Mouse (Mus musculus) lung, embryonic 15.5 days (tissue): ENCODE data around the gene Fut1. TPM values are rescaled to one million over a fixed set of nuclear protein-coding genes. Genes with fewer than 3 reads are reported as not detected.
A peak's percentile ranks its signal among the peaks of the same experiment; 100 is the strongest.

ENCODE experiments used
- ATAC-seq: fragments of 200-750 bp; cut with Nextera tagmentation; 2 replicates; pipeline ENCODE4 v1.8.0; 2017; ENCODE audit warnings: moderate number of reproducible peaks, borderline replicate concordance; ENCODE audit not compliant: low FRiP score, low TSS enrichment; ENCODE audit errors: extremely low read depth
- H3K27ac ChIP-seq: fragments of 300-500 bp; sonication (generic); 2 replicates; pipeline ENCODE4 v1.5.1; 2015; ENCODE audit warnings: moderate library complexity, mild to moderate bottlenecking, inconsistent platforms
- H3K27me3 ChIP-seq: fragments of 300-500 bp; sonication (generic); 2 replicates; pipeline ENCODE4 v1.6.1; 2015; ENCODE audit warnings: inconsistent platforms
- H3K36me3 ChIP-seq: fragments of 300-500 bp; sonication (generic); 2 replicates; pipeline ENCODE4 v1.6.1; 2015; ENCODE audit warnings: inconsistent platforms
- H3K4me1 ChIP-seq: fragments of 300-500 bp; sonication (generic); 2 replicates; pipeline ENCODE4 v1.6.1; 2015; ENCODE audit warnings: inconsistent platforms
- H3K4me2 ChIP-seq: fragments of 300-500 bp; sonication (generic); 2 replicates; pipeline ENCODE4 v1.6.1; 2015; ENCODE audit warnings: inconsistent platforms, mild to moderate bottlenecking, moderate library complexity
- H3K4me3 ChIP-seq: fragments of 300-500 bp; sonication (generic); 2 replicates; pipeline ENCODE4 v1.5.1; 2015; ENCODE audit warnings: mild to moderate bottlenecking, inconsistent platforms
- H3K9ac ChIP-seq: fragments of 300-500 bp; sonication (generic); 2 replicates; pipeline ENCODE4 v1.6.1; 2015; ENCODE audit warnings: inconsistent platforms
- H3K9me3 ChIP-seq: fragments of 300-500 bp; sonication (generic); 2 replicates; pipeline ENCODE4 v1.6.1; 2016; ENCODE audit warnings: inconsistent platforms
- WGBS: fragments of 180-500 bp; shearing (Covaris S2); methylation state at CpG from one replicate; pipeline ENCODE4 v1.1.7; 2015; 5-methylcytosine and 5-hydroxymethylcytosine counted together
- polyA plus RNA-seq: library from polyadenylated mRNA; unstranded; fragments of >200 nt; fragmentation: Nextera tagmentation; extraction: Ambion mirVana; gene quantifications from 2 replicates; pipeline ENCODE4 v1.2.1, GENCODE M21; 2015

The Fut1 gene
- polyA plus RNA-seq, 1 experiment from 2014 or later: 0.47 TPM

DNA sequence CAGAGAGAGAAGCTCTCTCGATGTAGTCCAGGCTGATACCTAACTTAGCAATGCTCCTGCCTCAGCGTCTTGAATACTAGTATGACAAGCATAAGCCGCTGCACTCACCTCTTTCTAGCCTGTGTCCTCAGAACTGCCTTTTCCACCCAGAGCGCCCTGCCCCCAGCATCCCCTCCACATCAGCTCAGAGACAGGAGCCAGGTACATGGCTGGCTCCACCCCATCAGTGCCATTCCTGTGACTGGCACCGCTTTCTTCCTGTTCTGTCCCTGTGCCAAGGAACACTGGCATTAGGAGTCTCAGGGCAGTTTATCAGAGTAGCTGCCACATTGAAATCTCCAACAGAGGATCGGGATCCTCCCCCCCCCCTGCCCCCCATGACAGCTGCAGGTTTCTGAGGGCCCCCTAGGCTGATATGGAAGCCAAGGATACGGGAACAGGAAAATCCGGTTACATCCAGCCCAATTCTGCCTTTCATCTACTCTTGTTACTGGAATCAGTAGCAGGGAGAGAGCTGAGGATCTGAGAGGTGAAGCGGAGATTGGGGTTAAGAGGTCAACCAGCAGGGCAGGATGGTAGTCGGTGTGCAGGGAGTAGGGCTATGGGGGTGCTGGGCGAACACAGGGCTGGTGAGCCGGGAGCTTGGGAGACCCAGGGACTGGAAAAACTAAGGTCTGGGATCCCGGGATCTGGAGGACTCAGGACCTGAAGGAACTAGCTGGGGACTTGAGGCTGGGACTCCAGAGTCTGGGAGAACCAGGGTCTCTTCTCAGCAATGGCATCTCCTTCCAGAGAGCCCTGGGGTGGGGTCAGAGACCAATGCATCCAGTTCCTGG, 48.4 kb downstream of the Fut1 start:
- Histone ChIP-seq H3K27me3 (no peaks in the 10 kb centered on the region), H3K9ac (no peak overlapping the region), H3K4me1 (peaks cover 20% of the 10 kb centered on the region), H3K4me2 (peak overlapping the region; percentile 11; the same call in 1 of the 2 replicates), H3K27ac (no peak overlapping the region), H3K36me3 (no peaks in the 10 kb centered on the region), H3K9me3 (no peaks in the 10 kb centered on the region), H3K4me3 (no peak overlapping the region)
- WGBS: 36% methylated on average over 13 of the region's 13 CpGs
- ATAC-seq: 0 out of 2 replicates have a peak, but pooled peaks have one; percentile 27

DNA sequence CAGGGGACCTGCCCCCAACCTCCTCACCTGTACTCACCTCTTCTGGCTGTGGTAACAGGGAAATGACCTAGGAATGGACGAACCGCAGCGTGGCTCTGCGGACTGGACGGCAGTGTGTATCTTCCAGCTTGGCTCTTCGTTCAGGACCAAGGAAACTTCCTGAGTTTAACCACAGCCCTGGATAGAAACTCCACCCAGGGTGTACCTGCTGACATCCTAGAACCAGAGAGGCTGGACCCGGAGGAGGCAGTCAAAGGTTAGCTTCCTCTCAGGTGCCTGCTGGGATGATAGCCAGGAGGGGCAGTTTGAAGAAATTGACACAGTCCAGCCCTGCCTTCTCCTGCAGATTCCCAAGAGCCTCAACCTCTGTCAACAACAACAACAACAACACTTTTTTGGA, 49.1 kb downstream of the Fut1 start, which contains the start of gene Fut2:
Gene Fut2 (minus strand): TSS at position 234 of the 400 bp plus-strand sequence.
- H3K9ac ChIP-seq: no peak within 1 kb of the TSS
- no peaks in the 10 kb centered on the region for H3K27me3 ChIP-seq
- H3K27ac ChIP-seq: no peak within 1 kb of the TSS
- peak within 1 kb of the TSS; percentile 11; the same call in 1 of the 2 replicates for H3K4me2 ChIP-seq
- no peaks in the 10 kb centered on the region for H3K9me3 ChIP-seq
- H3K4me3 ChIP-seq: no peak within 1 kb of the TSS
- ATAC-seq: no peak
- no peaks in the 10 kb centered on the region for H3K36me3 ChIP-seq
- 78% methylated on average over 7 of the region's 7 CpGs for WGBS
- peaks cover 20% of the 10 kb centered on the region for H3K4me1 ChIP-seq

DNA sequence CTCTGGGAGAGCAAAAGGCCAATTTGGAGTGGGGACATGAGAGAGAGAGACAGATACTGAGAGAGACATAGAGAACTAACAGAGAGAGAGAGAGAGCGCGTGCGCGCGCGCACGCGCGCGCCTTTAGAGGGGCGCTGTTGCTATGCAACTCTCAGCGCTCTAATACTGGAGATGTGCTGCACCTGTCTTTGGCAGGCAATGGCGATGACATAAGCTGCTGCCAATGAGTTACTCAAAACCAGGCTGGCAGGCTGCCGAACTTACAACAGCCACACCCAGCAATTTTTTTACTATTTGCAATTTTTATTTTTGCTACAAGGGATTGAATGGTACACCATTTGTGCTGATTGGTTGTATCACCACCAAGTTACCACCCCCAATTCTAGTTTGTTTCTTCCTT, 50.7 kb downstream of the Fut1 start:
- no peak for ATAC-seq
- Histone ChIP-seq H3K36me3 (no peaks in the 10 kb centered on the region), H3K9me3 (no peaks in the 10 kb centered on the region), H3K4me3 (no peak overlapping the region), H3K9ac (no peak overlapping the region), H3K27me3 (no peaks in the 10 kb centered on the region), H3K27ac (no peak overlapping the region), H3K4me2 (no peak overlapping the region), H3K4me1 (peaks cover 20% of the 10 kb centered on the region)
- 63% methylated on average over 14 of the region's 14 CpGs for WGBS

DNA sequence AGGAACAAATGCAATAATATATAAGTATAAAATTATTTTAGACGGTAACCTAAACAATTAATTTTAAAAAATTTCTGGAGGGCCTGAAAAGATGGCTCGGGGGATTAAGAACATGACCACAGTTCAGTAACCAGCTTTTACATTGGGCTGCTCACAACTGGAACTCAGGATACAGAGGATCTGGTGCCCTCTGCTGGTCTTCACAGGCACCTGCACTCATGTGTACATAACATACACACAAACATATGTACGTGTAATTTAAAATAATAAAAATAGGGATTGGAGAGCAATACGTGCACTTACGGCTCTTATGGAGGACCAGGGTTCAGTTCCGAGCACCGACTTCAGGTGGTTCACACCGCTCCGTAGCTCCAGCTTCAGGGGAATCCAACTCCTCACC, 51.8 kb downstream of the Fut1 start:
- no peak for ATAC-seq
- WGBS: 95% methylated on average over 9 of the region's 9 CpGs
- peaks cover 20% of the 10 kb centered on the region for H3K4me1 ChIP-seq
- H3K9me3 ChIP-seq: no peaks in the 10 kb centered on the region
- no peak overlapping the region for H3K27ac ChIP-seq
- H3K36me3 ChIP-seq: no peaks in the 10 kb centered on the region
- no peak overlapping the region for H3K4me2 ChIP-seq
- H3K4me3 ChIP-seq: no peak overlapping the region
- H3K9ac ChIP-seq: no peak overlapping the region
- no peaks in the 10 kb centered on the region for H3K27me3 ChIP-seq

Other genes with a start within 250 kb of the Fut1 start
- 0.60 and 0.92 TPM in 2 replicates for gene Lin7b, start 246.7 kb upstream of the Fut1 start, polyA plus RNA-seq
- 224 and 229 TPM in 2 replicates for gene Snrnp70, start 221.5 kb upstream of the Fut1 start, polyA plus RNA-seq
- gene Kcna7, start 211.6 kb upstream of the Fut1 start, polyA plus RNA-seq: not detected in 2 replicates
- 3.5 TPM in 2 replicates for gene Ntf5, start 203.6 kb upstream of the Fut1 start, polyA plus RNA-seq
- 0.25 and 0.70 TPM in 2 replicates for gene Lhb, start 196.5 kb upstream of the Fut1 start, polyA plus RNA-seq
- 42.7 and 46.7 TPM in 2 replicates for gene Gys1, start 182.4 kb upstream of the Fut1 start, polyA plus RNA-seq
- gene Ruvbl2, start 179.2 kb upstream of the Fut1 start, polyA plus RNA-seq: 161 and 173 TPM in 2 replicates
- gene Ftl1, start 157.4 kb upstream of the Fut1 start, polyA plus RNA-seq: 5,197 and 5,279 TPM in 2 replicates
- gene Bax, start 150.4 kb upstream of the Fut1 start, polyA plus RNA-seq: 161 and 176 TPM in 2 replicates
- 0.33 and 0.74 TPM in 2 replicates for gene Tulp2, start 135.4 kb upstream of the Fut1 start, polyA plus RNA-seq
- gene Gm45808, start 130.5 kb upstream of the Fut1 start, polyA plus RNA-seq: not detected in 2 replicates
- 2.8 and 3.4 TPM in 2 replicates for gene Dhdh, start 128.5 kb upstream of the Fut1 start, polyA plus RNA-seq
- gene Nucb1, start 106.9 kb upstream of the Fut1 start, polyA plus RNA-seq: 230 and 238 TPM in 2 replicates
- gene Ppp1r15a, start 91.0 kb upstream of the Fut1 start, polyA plus RNA-seq: 21.9 and 22.9 TPM in 2 replicates
- gene Plekha4, start 91.0 kb upstream of the Fut1 start, polyA plus RNA-seq: 2.2 and 3.3 TPM in 2 replicates
- 1.5 and 1.7 TPM in 2 replicates for gene Hsd17b14, start 62.4 kb upstream of the Fut1 start, polyA plus RNA-seq
- 57.7 and 62.5 TPM in 2 replicates for gene Bcat2, start 47.1 kb upstream of the Fut1 start, polyA plus RNA-seq
- gene Fgf21, start 1.8 kb upstream of the Fut1 start, polyA plus RNA-seq: 0.42 TPM in 1 of 2 replicates, not detected in the other
- gene Izumo1, start 4.5 kb downstream of the Fut1 start, polyA plus RNA-seq: 0.15 and 0.29 TPM in 2 replicates
- gene Rasip1, start 10.2 kb downstream of the Fut1 start, polyA plus RNA-seq: 32.4 and 33.3 TPM in 2 replicates
- 7.7 and 9.5 TPM in 2 replicates for gene Mamstr, start 22.7 kb downstream of the Fut1 start, polyA plus RNA-seq
- gene Fut2, start 49.1 kb downstream of the Fut1 start, polyA plus RNA-seq: 0.57 and 0.69 TPM in 2 replicates
- gene Ntn5, start 66.7 kb downstream of the Fut1 start, polyA plus RNA-seq: 0.52 and 0.69 TPM in 2 replicates
- 0.21 and 0.42 TPM in 2 replicates for gene Sec1, start 77.1 kb downstream of the Fut1 start, polyA plus RNA-seq
- 2.4 and 4.6 TPM in 2 replicates for gene Car11, start 82.6 kb downstream of the Fut1 start, polyA plus RNA-seq
- 2.7 and 3.1 TPM in 2 replicates for gene Dbp, start 87.8 kb downstream of the Fut1 start, polyA plus RNA-seq
- 1,016 and 1,098 TPM in 2 replicates for gene Rpl18, start 98.2 kb downstream of the Fut1 start, polyA plus RNA-seq
- gene Sphk2, start 100.7 kb downstream of the Fut1 start, polyA plus RNA-seq: 26.4 and 26.5 TPM in 2 replicates
- 1.4 and 1.5 TPM in 2 replicates for gene Fam83e, start 103.9 kb downstream of the Fut1 start, polyA plus RNA-seq
- not detected in 2 replicates for gene Spaca4, start 108.5 kb downstream of the Fut1 start, polyA plus RNA-seq
- 1.1 and 1.4 TPM in 2 replicates for gene Lmtk3, start 166.4 kb downstream of the Fut1 start, polyA plus RNA-seq
- gene Sult2b1, start 167.4 kb downstream of the Fut1 start, polyA plus RNA-seq: 6.1 and 7.8 TPM in 2 replicates
- gene Cyth2, start 197.3 kb downstream of the Fut1 start, polyA plus RNA-seq: 115 and 122 TPM in 2 replicates
- 0.79 and 0.84 TPM in 2 replicates for gene Kcnj14, start 207.5 kb downstream of the Fut1 start, polyA plus RNA-seq
- 67.8 and 73.6 TPM in 2 replicates for gene Grwd1, start 213.7 kb downstream of the Fut1 start, polyA plus RNA-seq